Mouse (Mus musculus): ENCODE data around the gene Col4a2. TPM values are rescaled to one million over a fixed set of nuclear protein-coding genes. Genes with fewer than 3 reads are reported as not detected.
"Not testable (repeated sequence)": the region's sequence is repeated elsewhere in the genome, so short reads cannot be mapped to it uniquely, and the experiment has no call there.

Gene Col4a2
- total RNA-seq, 2 experiments from 2014 or later, result 46.4 to 57.3 TPM

- DNase-seq, result no peak
Measured at GRCm38 (mm10) chr8:11463541-11463888, 150.9 kb downstream of the Col4a2 start.

- DNase-seq, result no peak
Measured at GRCm38 (mm10) chr8:11463889-11464706, 151.5 kb downstream of the Col4a2 start.

DNA sequence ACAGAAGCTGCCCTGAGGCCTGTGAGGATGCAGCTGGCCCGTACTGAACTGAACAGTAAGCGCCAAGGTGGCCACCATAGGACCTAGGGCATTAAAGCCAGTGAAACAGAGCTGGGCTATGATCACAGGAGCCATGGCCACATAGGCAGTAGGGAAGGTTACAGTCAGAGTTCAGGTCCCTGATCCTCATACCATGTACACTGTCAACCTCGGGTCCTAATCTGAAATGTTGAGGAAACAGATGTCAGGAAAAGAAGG is 152.0 kb downstream of the Col4a2 start:
- no peak for DNase-seq

DNA sequence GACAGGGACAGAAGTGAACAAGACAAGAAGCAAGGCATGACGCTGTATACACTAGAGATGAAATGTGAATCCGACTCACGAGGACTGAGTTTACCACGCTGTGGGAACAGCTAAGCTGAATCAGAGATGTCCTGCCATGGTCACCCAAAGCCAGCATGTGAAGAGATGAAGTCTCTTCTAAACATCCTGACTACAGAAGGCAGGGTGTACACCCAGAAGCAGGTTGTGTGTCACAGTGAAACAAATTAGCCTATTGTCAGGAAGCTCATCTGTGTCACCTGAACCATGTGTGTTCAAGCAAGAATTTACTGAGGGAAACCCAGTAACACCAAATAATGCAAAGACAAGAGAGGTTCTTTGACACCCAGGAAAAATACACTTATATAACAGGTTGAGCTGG is 153.0 kb downstream of the Col4a2 start:
- no peak for DNase-seq

DNA sequence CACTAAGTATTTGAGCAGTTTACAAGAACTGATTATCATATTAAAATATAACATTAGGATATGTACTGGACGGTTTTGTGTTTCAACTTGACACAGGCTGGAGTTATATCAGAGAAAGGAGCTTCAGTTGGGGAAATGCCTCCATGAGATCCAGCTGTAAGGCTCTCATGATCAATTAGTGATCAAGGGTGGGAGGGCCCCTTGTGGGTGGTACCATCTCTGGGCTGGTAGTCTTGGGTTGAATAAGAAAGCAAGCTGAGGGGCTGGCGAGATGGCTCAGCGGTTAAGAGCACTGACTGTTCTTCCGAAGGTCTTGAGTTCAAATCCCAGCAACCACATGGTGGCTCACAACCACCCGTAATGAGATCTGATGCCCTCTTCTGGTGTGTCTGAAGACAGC is 153.9 kb downstream of the Col4a2 start:
- DNase-seq, result not testable (repeated sequence)

DNA sequence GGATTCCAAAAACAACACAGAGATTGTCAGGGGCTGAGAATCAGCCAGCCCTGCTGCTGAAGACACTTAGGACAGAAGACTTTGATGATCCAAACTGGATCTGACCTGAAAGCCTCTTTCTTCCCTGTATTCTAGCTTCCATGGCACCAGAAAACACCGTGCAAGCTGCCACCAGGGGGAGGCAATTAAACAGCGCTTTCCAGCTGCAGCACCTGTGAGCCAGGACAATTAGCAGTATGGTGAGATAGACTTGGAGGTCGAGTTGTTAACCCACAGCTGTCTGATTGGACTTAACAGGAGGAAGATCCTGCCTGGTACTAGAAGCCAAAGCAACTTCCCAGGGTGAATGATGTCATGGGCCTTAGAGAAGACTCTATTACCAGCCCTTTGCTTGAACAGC is 156.5 kb downstream of the Col4a2 start:
- no peak for DNase-seq

DNA sequence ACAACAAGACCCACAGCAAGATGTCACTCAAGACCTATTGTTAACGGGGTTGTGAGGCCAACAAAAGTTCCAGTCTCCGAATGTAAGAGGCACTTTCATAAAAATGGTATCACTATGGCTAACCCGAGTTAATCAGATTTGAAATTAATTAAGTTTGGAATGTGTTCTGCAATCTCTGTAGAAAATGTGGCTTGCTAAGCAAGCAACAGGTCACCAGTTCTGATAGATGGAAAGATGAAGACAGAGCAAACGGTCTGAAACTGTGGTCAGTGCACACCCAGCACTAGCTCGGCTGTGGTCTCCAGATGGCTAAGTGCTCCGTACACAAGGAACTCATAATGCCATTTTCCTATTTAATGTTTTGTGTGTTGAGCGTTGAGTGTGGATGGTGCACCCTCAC is 158.1 kb downstream of the Col4a2 start:
- no peak for DNase-seq

DNA sequence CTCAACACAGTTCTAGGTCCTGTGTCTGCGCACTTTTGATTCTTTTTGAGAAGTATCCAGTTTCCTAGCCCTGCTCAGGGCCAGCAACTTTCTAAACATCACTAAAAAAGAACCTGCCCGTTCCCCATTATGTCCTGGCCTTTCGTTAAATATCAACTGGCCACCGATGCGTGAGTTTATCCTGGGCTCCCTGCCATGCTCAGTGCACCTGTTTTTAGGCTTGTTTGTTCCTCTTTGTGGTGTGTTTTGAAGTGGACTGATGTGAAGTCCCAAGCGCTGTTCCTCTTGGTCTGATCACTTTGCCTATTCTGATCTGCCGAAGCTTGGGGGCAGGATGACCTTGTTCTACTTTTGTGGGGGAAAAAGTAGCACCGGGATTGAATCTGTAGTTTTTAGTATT is 158.7 kb downstream of the Col4a2 start:
- DNase-seq, result no peak

GRCm38 (mm10) chr8:11473072-11473471 is 160.5 kb downstream of the Col4a2 start:
- DNase-seq, result no peak

- no peak for DNase-seq
Measured at GRCm38 (mm10) chr8:11475397-11475796, 162.8 kb downstream of the Col4a2 start.

DNA sequence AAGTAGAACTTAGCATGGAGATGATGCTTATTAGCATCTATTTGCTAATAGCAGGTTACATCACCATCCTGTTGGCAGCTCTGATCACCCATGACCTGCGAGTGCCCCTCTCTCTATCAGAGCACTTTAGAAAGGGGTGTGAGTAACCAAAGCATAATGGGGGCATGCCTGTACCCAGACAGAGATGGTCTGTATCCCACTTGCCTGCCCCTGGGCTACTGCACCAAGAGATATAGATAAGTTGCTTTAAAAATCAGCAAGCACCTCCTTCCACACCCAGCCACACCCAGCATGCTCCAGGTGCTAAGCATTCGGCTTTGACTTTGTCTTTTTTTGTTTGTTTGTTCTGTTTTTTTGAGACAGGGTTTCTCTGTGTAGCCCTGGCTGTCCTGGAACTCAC is 163.3 kb downstream of the Col4a2 start:
- DNase-seq, result no peak

DNA sequence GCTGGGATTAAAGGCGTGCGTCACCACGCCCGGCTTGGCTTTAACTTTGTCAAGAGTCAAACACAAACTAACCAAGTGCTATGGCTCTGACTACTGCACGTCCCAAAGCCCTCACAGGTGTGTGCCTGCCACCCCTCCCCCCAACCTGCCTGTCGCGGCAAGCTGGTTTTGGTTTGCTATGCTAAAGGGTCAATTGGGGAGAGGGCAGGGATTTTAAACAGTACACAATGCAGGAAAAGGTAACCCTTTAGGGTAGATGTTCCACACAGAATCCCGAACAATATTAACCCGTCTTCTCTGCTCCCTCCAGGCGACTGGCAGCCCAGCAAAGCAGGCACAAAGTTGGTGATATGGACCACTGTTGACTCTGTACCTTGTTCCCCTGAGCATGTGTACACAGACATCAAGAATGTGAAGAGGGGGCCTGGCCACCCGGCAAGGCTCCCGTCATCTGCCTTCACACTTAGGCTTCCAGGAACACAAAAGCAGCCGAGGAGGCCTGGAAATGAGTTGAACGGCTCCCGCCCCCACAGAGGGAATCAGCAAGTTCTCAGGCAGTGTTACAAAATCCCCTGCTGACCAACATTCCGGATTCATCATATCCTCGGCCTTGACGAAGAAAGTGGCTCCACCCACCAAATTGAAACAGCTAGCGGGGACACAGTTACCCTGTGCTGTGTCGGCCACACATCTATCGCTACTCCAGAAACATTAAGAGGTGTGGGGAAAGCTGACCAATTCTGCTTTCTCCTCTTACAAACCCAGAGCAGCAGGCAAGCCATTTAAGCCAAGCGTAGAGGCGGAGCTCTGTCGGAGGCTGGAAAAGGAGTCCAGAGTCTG is 164.0 kb downstream of the Col4a2 start:
- DNase-seq, result no peak

DNA sequence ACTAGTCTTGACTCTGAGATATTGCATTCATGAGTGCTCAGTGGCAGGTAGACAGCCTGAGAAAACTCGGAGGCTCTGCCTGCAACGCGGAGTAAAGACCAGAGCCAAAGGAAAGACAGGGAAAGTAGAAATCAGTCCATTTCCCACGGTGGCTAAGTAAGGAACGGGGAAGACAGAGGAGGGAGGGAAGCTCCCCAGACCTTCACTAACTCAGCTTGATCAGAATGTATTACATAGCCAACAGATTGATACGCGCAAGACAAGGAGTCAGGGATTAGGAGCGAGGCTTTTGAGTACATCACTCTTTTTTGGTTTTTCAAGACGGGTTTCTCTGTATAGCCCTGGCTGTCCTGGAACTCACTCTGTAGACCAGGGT is 164.6 kb downstream of the Col4a2 start:
- no peak for DNase-seq

DNA sequence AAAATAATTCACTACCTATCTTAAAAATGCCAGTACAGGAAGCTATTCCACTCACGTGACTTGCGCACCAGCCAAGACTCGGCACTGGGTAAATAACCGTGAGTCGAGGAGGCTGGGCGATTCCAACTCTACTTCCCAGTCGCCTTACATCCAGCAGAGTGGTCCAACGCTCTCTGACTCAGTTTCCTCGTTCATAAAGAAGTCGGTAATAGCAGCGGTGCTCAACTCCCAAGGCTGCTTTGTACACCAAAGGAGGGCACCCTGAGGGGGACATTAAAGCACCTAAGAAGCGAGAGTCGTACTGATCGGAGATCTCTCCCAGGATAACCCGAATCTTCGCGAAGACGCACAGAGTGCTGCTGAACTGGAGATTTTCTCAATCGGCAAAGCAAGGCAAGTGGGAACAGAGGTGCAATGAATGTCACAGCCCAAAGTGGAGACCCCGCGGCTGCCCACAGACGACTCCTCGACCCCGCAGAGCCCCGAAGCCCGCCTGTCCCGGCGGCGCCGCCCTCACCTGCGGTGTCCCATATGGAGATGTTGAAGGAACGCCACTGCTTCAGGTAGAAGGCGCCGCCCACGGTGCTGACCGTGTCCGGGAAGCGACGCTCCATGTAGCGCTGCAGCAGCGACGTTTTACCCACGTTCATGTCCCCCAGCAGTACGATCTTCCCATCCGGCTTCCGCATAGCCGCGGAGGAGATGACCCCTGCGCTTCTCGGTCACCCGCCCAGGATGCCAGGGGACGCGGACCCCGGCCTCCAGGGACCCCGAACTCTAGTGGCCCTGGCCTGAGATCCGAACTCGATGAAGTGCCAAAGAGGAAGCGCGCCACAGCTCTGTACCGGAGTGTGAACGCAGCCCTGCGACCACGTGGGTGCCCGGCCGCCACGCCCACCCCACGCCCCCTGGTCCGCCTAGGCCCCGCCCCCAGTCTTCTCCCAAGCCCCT is 165.5 kb downstream of the Col4a2 start, which contains the start of gene Rab20:
TSS of gene Rab20 (minus strand) at position 900 of the 951 bp plus-strand sequence.
- peak in 1 of 2 experiments; percentile 12 for DNase-seq

DNA sequence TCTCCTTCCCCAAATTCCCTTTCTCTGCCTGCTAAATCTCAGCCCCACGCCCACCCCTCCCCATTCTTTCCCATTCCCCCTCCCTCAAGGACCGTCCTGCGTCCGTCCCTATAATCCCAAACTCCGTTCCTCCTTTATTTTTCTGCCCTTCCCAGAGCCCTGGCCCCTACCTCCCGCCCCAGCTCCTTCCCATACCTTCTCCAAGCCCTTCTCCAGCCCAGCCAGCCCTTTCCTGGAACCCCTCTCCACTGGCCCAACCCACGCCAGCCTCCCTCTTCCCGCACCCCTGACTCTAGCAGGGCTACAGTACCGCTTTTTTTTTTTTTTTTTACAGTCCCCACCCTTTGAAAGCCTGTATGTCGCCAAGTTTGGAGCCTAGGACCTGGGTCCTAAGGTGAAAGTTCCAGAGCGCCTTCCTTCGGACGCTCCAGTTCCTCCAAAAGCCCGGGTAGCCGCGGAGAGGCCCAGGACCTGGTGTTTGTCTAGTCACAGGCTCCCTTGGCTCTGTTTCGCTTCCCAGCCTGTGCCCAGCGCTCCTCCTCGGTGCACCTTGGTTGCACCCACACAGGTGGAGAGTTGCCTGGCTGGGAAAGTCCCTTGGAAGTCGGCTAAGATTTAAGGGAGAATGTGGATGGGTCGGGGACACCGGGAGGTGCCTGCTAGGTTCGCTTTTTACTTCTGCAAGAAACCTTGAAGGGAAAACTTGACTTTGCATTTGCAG is 166.4 kb downstream of the Col4a2 start:
- DNase-seq, result no peak

DNA sequence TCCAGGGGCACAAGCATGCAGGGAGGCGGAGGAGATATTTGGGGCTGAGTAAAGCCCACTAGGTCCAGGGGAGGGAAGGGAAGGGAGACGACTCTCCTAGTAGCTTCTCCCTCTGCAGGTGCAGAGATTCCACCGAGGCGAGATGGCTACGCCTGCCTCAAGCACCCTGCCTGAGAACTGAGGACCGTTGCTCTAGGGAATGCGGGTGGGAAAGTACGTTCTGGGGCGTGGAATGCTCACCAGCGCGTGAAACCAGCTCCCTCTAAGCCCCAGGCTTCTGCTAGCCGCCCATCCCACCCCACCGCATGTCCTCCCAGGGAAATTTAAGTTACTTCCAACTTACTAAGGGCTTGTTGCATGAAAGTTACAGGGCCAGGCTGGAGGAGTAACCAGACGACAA is 167.0 kb downstream of the Col4a2 start:
- DNase-seq, result no peak

- no peak for DNase-seq
Measured at GRCm38 (mm10) chr8:11481876-11482275, 169.3 kb downstream of the Col4a2 start.

GRCm38 (mm10) chr8:11482537-11482936 is 169.9 kb downstream of the Col4a2 start:
- no peak for DNase-seq

- peak; percentile 37 to 62 for DNase-seq
Measured at GRCm38 (mm10) chr8:11486142-11486541, 173.5 kb downstream of the Col4a2 start.

DNA sequence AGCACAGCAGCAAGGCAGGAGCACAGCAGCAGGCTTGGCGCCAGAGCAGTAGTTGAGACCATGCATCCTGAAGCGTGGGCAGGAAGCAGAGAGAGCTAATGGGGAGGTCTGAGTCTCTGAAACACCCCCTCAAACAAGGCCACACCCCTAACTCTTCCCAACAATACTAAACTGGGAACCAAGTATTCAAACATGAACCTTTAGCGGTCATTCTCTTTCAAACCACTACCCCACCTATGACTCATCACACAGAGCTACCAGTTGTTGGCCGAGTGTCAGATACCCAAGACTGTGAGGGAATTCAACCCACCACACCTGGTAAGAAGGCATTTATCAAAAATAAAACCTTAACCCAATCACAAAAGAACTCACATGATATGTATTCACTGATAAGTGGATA is 174.6 kb downstream of the Col4a2 start:
- DNase-seq, result no peak

GRCm38 (mm10) chr8:11492340-11492739 is 179.7 kb downstream of the Col4a2 start:
- DNase-seq, result not testable (repeated sequence)
